Mouse (Mus musculus) kidney, adult 2 months (tissue): ENCODE data around the gene Aldh3b1.

ENCODE experiments used
- CTCF ChIP-seq: fragments of 200-500 bp; conservative IDR thresholded peaks from 2 replicates; pipeline ENCODE4 v1.5.1; 2011; ENCODE audit warnings: low read depth, mild to moderate bottlenecking, control low read depth, low read length, moderate library complexity, mixed read lengths; ENCODE audit not compliant: insufficient read depth, insufficient read length
- POLR2A ChIP-seq: fragments of 200-500 bp; IDR thresholded peaks from one replicate; pipeline ENCODE4 v1.6.1; 2011; ENCODE audit warnings: low read depth, low read length, control low read depth

DNA sequence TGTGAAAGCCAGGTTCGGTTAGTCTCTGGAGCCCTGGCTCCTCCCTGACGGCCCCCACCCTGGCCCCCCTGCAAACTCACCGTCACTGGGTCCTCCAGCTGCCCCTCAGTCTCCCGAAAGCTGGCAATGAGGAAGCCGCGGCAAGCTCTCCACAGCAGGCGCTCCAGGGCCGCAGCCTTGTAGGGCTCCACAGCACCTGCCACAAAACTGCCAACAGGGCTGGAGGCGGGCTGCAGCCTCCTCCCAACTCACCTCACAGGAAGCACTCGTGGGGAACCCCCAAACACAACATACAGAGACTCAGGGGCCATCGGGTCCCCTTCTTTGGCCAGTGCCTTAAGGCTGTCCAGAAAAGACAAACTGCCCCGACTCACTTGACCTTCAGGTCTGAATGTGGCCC, 26.6 kb downstream of the Aldh3b1 start:
- TF ChIP-seq POLR2A = no peak
- TF ChIP-seq CTCF = no peak
